Mouse (Mus musculus) layer of hippocampus, adult 2 months (tissue): ENCODE data around the gene Fam186b. TPM values are rescaled to one million over a fixed set of nuclear protein-coding genes. Genes with fewer than 3 reads are reported as not detected.
A peak's percentile ranks its signal among the peaks of the same experiment; 100 is the strongest.
"Not testable (repeated sequence)": the region's sequence is repeated elsewhere in the genome, so short reads cannot be mapped to it uniquely, and the experiment has no call there.

ENCODE experiments used
- DNase-seq, 2 experiments: peaks; one replicate each; pipeline ENCODE4 v3.0.0; 2022; ENCODE audit warnings: low spot score in 2 of 2
- H3K27ac ChIP-seq: fragments of 200-600 bp; 2 replicates; pipeline ENCODE4 v1.8.1; 2022
- H3K4me3 ChIP-seq: fragments of 200-600 bp; 2 replicates; pipeline ENCODE4 v1.8.1; 2022; ENCODE audit warnings: mild to moderate bottlenecking
- CTCF ChIP-seq: fragments of 200-600 bp; conservative IDR thresholded peaks from 2 replicates; pipeline ENCODE4 v1.8.1; 2022; ENCODE audit warnings: antibody characterized with exemption, mild to moderate bottlenecking, moderate library complexity
- total RNA-seq, 2 experiments: library from RNA; stranded (reverse); gene quantifications; 2 replicates each; pipeline ENCODE4 v1.2.3; 2021

Gene Fam186b
- total RNA-seq, 2 experiments from 2014 or later: 1.2 to 1.9 TPM

GRCm38 (mm10) chr15:99265679-99266078 is 30.0 kb downstream of the Fam186b start:
- peak; percentile 96 for TF ChIP-seq CTCF
- peak; percentile 69 to 79 for DNase-seq
- no peak overlapping the region for H3K4me3 ChIP-seq
- no peak overlapping the region for H3K27ac ChIP-seq

- no peak for DNase-seq
- H3K4me3 ChIP-seq: no peak overlapping the region
- no peak overlapping the region for H3K27ac ChIP-seq
- no peak for TF ChIP-seq CTCF
Observed at GRCm38 (mm10) chr15:99264363-99264762, 31.3 kb downstream of the Fam186b start.

GRCm38 (mm10) chr15:99262702-99263101 is 33.0 kb downstream of the Fam186b start:
- Histone ChIP-seq H3K4me3 (no peak overlapping the region), H3K27ac (no peak overlapping the region)
- no peak for TF ChIP-seq CTCF
- no peak for DNase-seq

GRCm38 (mm10) chr15:99259730-99260252 is 35.9 kb downstream of the Fam186b start:
- peak; percentile 66 to 81 for DNase-seq
- peak overlapping the region; percentile 40 for H3K4me3 ChIP-seq
- peak overlapping the region; percentile 36 for H3K27ac ChIP-seq
- TF ChIP-seq CTCF: no peak

GRCm38 (mm10) chr15:99259167-99259729 is 36.4 kb downstream of the Fam186b start:
- DNase-seq: no peak
- Histone ChIP-seq H3K4me3 (peak overlapping the region; percentile 31; the same call in 1 of the 2 replicates), H3K27ac (no peak overlapping the region)
- no peak for TF ChIP-seq CTCF

GRCm38 (mm10) chr15:99255241-99255749 is 40.4 kb downstream of the Fam186b start:
- no peak for TF ChIP-seq CTCF
- no peak for DNase-seq
- H3K27ac ChIP-seq: no peak overlapping the region
- no peak overlapping the region for H3K4me3 ChIP-seq

- no peak for TF ChIP-seq CTCF
Observed at GRCm38 (mm10) chr15:99254477-99255005, 41.1 kb downstream of the Fam186b start.

GRCm38 (mm10) chr15:99253772-99254171 is 41.9 kb downstream of the Fam186b start:
- Histone ChIP-seq H3K4me3 (no peak overlapping the region), H3K27ac (no peak overlapping the region)
- TF ChIP-seq CTCF: no peak
- no peak for DNase-seq

More at GRCm38 (mm10) chr15:99254477-99255005, 41.1 kb downstream of the Fam186b start:
- no peak for DNase-seq
- no peak overlapping the region for H3K4me3 ChIP-seq
- no peak overlapping the region for H3K27ac ChIP-seq

- DNase-seq, H3K4me3 ChIP-seq, H3K27ac ChIP-seq: not testable (repeated sequence)
Observed at GRCm38 (mm10) chr15:99253175-99253479, 42.6 kb downstream of the Fam186b start.

GRCm38 (mm10) chr15:99252381-99253174 is 43.1 kb downstream of the Fam186b start:
- peak overlapping the region; percentile 99 for H3K27ac ChIP-seq
- TF ChIP-seq CTCF: peak; percentile 31; the same call in 1 of the 2 replicates
- DNase-seq: no peak
- peak overlapping the region; percentile 64 for H3K4me3 ChIP-seq

GRCm38 (mm10) chr15:99251626-99252380 is 43.9 kb downstream of the Fam186b start, which contains the start of gene Mcrs1:
Gene Mcrs1 (minus strand): TSS chr15:99251961.
- Histone ChIP-seq H3K4me3 (peak within 1 kb of the TSS; percentile 64), H3K27ac (peak within 1 kb of the TSS; percentile 99)
- DNase-seq: peak; percentile 96 to 98
- TF ChIP-seq CTCF: 0 out of 2 replicates have a peak, but pooled peaks have one; percentile 15

- Histone ChIP-seq H3K4me3 (peak overlapping the region; percentile 64), H3K27ac (peak overlapping the region; percentile 99)
- not testable (repeated sequence) for DNase-seq
Observed at GRCm38 (mm10) chr15:99251111-99251510, 44.6 kb downstream of the Fam186b start.
